Mouse (Mus musculus) liver, embryonic 14.5 days (tissue): ENCODE measurements around the gene Hes1. TPM values are rescaled to one million over a fixed set of nuclear protein-coding genes. Genes with fewer than 3 reads are reported as not detected.

ENCODE experiments used
- ATAC-seq: fragments of 200-750 bp; cut with Nextera tagmentation; 2 replicates; pipeline ENCODE4 v1.8.0; 2017; ENCODE audit warnings: moderate number of reproducible peaks, mild to moderate bottlenecking, moderate library complexity; ENCODE audit not compliant: insufficient read depth
- DNase-seq, 3 experiments: peaks; one replicate each; pipeline ENCODE4 v3.0.0-alpha.2; 2012 to 2013; ENCODE audit warnings: low read depth in 3 of 3, low spot score in 3 of 3
- H3K27ac ChIP-seq: fragments of 300-500 bp; sonication (generic); 2 replicates; pipeline ENCODE4 v1.5.1; 2014; ENCODE audit warnings: moderate library complexity, mild to moderate bottlenecking, control low read depth, inconsistent platforms
- H3K27me3 ChIP-seq: fragments of 300-500 bp; sonication (generic); 2 replicates; pipeline ENCODE4 v1.6.1; 2014; ENCODE audit warnings: mild to moderate bottlenecking, low read length, moderate library complexity; ENCODE audit not compliant: control insufficient read depth, insufficient read depth
- H3K36me3 ChIP-seq: fragments of 300-500 bp; sonication (generic); replicated peaks from 2 replicates; pipeline ENCODE4 v1.6.1; 2014; ENCODE audit warnings: low read depth; ENCODE audit not compliant: control insufficient read depth, insufficient read depth
- H3K4me1 ChIP-seq, 2 experiments: fragments of 200-500 bp in 1 of 2; fragments of 300-500 bp in 1 of 2; sonication (generic) in 1 of 2; replicated peaks; 2 replicates each; pipeline ENCODE4 v1.6.1; 2012 to 2014; ENCODE audit warnings: antibody characterized with exemption in 1 of 2, inconsistent platforms in 1 of 2, low read length in 1 of 2; ENCODE audit not compliant: control insufficient read depth in 2 of 2, insufficient read depth in 2 of 2
- H3K4me2 ChIP-seq: fragments of 300-500 bp; sonication (generic); 2 replicates; pipeline ENCODE4 v1.6.1; 2014; ENCODE audit warnings: low read depth, mild to moderate bottlenecking, control low read depth, moderate library complexity
- H3K4me3 ChIP-seq, 2 experiments: fragments of 200-500 bp in 1 of 2; fragments of 300-500 bp in 1 of 2; sonication (generic) in 1 of 2; 2 replicates each; pipeline ENCODE4 v1.5.1; 2012 to 2014; ENCODE audit warnings: low read depth in 2 of 2, low read length in 2 of 2, mild to moderate bottlenecking in 2 of 2, control low read depth in 1 of 2, inconsistent platforms in 1 of 2, moderate library complexity in 1 of 2; ENCODE audit not compliant: insufficient read depth in 1 of 2
- H3K9ac ChIP-seq: fragments of 300-500 bp; sonication (generic); replicated peaks from 2 replicates; pipeline ENCODE4 v1.6.1; 2014; ENCODE audit warnings: mild to moderate bottlenecking, control low read depth, moderate library complexity
- H3K9me3 ChIP-seq: fragments of 300-500 bp; sonication (generic); 2 replicates; pipeline ENCODE4 v1.6.1; 2016; ENCODE audit warnings: low read length, mixed read lengths; ENCODE audit not compliant: control insufficient read depth
- CTCF ChIP-seq: IDR thresholded peaks from 2 replicates; pipeline ENCODE4 v1.5.1; 2016; ENCODE audit warnings: antibody characterized with exemption, low read depth, control low read depth
- EP300 ChIP-seq: IDR thresholded peaks from 2 replicates; pipeline ENCODE4 v1.6.1; 2016; ENCODE audit warnings: antibody characterized with exemption, low read depth
- WGBS: fragments of 180-500 bp; shearing (Covaris S2); extraction: QIAGEN DNeasy Blood & Tissue Kit; methylation state at CpG from one replicate; pipeline ENCODE4 v1.1.7; 2014; ENCODE audit not compliant: insufficient replicate concordance; 5-methylcytosine and 5-hydroxymethylcytosine counted together
- polyA plus RNA-seq, 2 experiments: library from polyadenylated mRNA; depleted of rRNA in 1 of 2; stranded (reverse) in 1 of 2; unstranded in 1 of 2; fragments of >200 nt; fragmentation: Nextera tagmentation in 1 of 2; extraction: Ambion mirVana in 1 of 2; gene quantifications; 2 replicates each; pipeline versions ENCODE4 v1.2.1 to v1.2.3; 2012 to 2014

Gene Hes1
- polyA plus RNA-seq (2012; rRNA removed) (5.3 and 9.2 TPM in 2 replicates), polyA plus RNA-seq (2014; fragmentation: Nextera tagmentation; extraction: Ambion mirVana) (5.1 and 5.6 TPM in 2 replicates)

DNA sequence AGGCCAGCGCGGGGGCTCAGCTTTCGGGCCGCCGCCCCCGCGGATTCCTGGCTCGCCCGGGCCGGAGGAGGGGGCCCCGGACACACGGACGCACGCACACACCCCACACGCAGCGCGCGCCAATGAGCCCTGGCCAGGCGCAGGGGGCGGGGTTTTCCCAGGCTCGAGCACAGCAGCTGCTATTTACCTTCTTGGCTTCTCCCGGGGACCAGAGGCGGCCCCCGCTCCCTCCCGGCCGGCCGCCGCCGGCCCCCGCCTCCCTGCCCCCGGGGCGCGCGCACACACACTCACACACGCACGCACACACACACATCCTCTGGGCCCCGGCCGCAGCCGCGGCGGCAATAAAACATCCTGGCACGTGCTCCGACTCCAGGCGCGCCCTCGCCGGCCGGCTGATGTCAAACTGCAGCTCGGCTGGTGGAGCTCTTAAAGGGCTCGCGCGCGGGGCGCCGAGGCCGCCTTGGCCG is at the start of gene Hes1:
TSS of gene Hes1 (plus strand) at position 401 of the 470 bp plus-strand sequence.
- peak within 1 kb of the TSS; percentile 47 for H3K9ac ChIP-seq
- no peaks in the 10 kb centered on the region for H3K36me3 ChIP-seq
- peak within 1 kb of the TSS; percentile 67 for H3K4me2 ChIP-seq
- ATAC-seq (peak; percentile 79), DNase-seq (peak; percentile 44 to 58 (median 51))
- no peak for TF ChIP-seq CTCF
- TF ChIP-seq EP300, result no peak
- H3K27ac ChIP-seq, result peak within 1 kb of the TSS; percentile 28; the same call in 1 of the 2 replicates
- WGBS, result under 1% methylated on average over 46 of the region's 57 CpGs
- peaks cover 0 to 13% of the 10 kb centered on the region in 2 experiments; a peak in 2 of 4 replicates for H3K4me1 ChIP-seq
- peak within 1 kb of the TSS; percentile 46 to 52 for H3K4me3 ChIP-seq
- H3K27me3 ChIP-seq, result peaks cover 86% of the 10 kb centered on the region
- no peaks in the 10 kb centered on the region for H3K9me3 ChIP-seq

DNA sequence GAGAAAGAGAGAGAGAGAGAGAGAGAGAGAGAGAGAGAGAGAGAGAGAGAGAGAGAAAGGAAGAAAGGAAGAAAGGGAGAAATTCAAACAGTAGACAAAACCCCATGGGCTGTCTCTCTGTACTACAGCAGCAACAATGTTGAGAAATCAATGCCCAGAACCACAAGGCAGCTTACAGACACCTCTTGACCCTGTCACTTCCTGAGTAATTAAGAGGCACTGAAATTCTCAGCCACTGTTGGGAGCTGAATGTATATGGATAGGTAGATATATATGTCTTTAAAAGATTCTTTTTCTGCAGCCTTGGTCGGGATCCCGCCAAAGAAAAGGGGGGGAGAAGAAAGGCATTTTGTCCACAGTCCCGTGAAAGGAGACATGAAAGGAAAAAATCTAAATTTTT is 48.1 kb upstream of the Hes1 start:
- TF ChIP-seq EP300, result no peak
- Histone ChIP-seq H3K36me3 (no peaks in the 10 kb centered on the region), H3K27ac (no peak overlapping the region), H3K4me1 (peaks cover 0 to 7% of the 10 kb centered on the region in 2 experiments; a peak in 1 of 4 replicates), H3K4me2 (no peak overlapping the region), H3K9ac (no peak overlapping the region), H3K4me3 (no peak overlapping the region), H3K27me3 (no peaks in the 10 kb centered on the region; the same call in 1 of the 2 replicates), H3K9me3 (no peaks in the 10 kb centered on the region)
- no peak for ATAC-seq
- DNase-seq, result no peak
- WGBS, result 54% methylated on average over 3 of the region's 3 CpGs

DNA sequence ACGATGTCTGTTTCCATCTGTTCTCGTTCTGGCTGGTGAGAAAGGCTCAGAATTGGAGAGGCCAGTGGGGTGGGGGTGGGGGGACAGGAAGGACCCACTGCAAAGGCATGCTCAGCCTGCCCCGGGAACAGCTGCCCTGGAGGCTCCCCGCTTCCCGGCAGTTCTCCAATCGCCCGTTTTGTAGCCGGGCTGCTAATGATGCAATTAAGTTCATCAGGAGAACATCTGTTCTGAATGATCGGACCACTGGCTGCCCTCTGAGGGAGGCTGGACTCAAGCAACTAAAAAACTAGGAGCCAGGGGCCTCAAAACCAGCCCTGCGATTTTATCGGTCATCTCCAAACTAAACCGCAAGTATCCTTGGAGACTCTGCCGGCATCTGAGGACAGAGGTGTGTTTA is 44.1 kb upstream of the Hes1 start:
- ATAC-seq (no peak), DNase-seq (no peak)

DNA sequence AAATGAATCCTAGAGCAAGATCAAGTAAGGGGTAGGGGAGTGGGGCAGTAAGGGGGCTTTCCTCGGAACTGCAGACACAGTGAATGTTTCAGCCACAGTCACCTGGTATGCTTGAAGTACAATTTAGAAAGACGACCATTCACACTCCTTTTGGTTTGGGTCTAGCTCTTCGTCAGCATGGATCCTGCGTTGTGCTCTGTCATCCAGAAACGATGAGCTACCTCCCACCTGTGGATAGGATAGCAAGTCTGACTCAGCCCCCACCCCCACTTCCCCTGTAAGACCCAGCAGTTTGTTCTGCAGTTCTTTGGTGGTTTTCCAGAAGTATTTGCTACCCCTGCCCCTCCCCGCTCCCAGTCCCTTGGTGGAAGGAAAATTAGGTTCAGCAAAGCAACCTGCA is 41.8 kb upstream of the Hes1 start:
- Histone ChIP-seq H3K4me2 (no peak overlapping the region), H3K36me3 (no peaks in the 10 kb centered on the region), H3K4me1 (peaks cover 0 to 4% of the 10 kb centered on the region in 2 experiments; a peak in 1 of 4 replicates), H3K27ac (no peak overlapping the region), H3K9me3 (no peaks in the 10 kb centered on the region), H3K4me3 (no peak overlapping the region), H3K27me3 (no peaks in the 10 kb centered on the region), H3K9ac (no peak overlapping the region)
- TF ChIP-seq EP300 (no peak), CTCF (no peak)
- DNase-seq (no peak), ATAC-seq (no peak)
- WGBS, result 59% methylated on average over 6 of the region's 6 CpGs

More for the DNA sequence above, 44.1 kb upstream of the Hes1 start:
- Histone ChIP-seq H3K4me3 (no peak overlapping the region), H3K27me3 (no peaks in the 10 kb centered on the region), H3K27ac (no peak overlapping the region), H3K9ac (no peak overlapping the region), H3K4me2 (no peak overlapping the region), H3K9me3 (no peaks in the 10 kb centered on the region), H3K4me1 (peaks cover 0 to 6% of the 10 kb centered on the region in 2 experiments; a peak in 1 of 4 replicates), H3K36me3 (no peaks in the 10 kb centered on the region)
- WGBS, result 27% methylated on average over 13 of the region's 13 CpGs
- TF ChIP-seq CTCF, result no peak
- no peak for TF ChIP-seq EP300

DNA sequence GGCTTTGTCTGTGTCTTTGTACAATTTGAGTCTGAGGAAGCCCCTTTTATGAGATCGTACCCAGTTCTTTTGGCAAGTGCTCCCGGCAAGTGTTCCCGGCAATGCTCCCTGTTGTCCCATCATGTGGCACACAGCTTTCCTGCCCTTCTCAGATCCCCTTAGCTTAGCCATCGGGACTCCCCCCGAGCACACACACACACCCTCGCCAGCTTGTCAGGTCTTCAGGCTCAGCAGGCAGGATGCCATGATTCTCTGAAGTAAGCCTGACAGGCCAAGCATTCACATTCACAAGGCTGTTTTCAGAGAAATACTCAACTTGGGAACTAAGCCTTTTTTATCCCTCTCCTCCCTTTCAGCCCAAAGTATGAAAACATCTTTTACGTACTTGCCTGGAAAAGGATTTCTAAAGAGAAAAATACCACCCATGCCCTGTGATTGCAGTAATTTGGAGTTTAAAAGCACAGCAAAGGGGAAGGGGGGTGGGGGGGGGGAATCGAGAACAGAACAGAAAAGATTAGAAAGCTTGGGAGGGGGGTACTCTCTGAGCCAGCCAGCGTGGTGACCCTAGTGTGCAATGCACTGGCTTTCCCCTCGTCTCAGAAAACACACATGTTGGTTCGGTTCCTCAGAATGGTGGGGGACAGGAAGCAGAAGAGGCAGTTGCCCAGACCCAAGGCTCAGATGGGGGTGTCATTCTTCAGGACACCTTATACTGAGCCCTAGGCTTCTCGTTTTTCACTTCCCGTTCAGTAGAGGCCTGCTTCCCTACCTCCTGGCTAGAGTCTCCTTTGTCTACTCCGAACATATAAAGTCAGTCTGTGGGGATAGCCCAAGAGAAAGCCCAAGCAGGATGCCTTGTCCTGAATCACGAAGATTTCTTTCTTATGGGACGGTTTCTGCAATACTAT is 41.0 kb upstream of the Hes1 start:
- no peak overlapping the region for H3K4me3 ChIP-seq
- no peak overlapping the region for H3K4me2 ChIP-seq
- DNase-seq (no peak), ATAC-seq (no peak)
- WGBS, result 49% methylated on average over 16 of the region's 16 CpGs
- H3K36me3 ChIP-seq, result no peaks in the 10 kb centered on the region
- peaks cover 0 to 4% of the 10 kb centered on the region in 2 experiments; a peak in 1 of 4 replicates for H3K4me1 ChIP-seq
- TF ChIP-seq EP300 (no peak), CTCF (no peak)
- no peak overlapping the region for H3K27ac ChIP-seq
- no peaks in the 10 kb centered on the region for H3K27me3 ChIP-seq
- H3K9me3 ChIP-seq, result no peaks in the 10 kb centered on the region
- H3K9ac ChIP-seq, result no peak overlapping the region
